Mouse (Mus musculus) lung, embryonic 14.5 days (tissue): ENCODE measurements around the gene Ctbp2. TPM values are rescaled to one million over a fixed set of nuclear protein-coding genes. Genes with fewer than 3 reads are reported as not detected.

Source experiments
- ATAC-seq: fragments of 200-750 bp; cut with Nextera tagmentation; 2 replicates; pipeline ENCODE4 v1.8.0; 2017; ENCODE audit warnings: mild to moderate bottlenecking, moderate TSS enrichment, moderate library complexity; ENCODE audit not compliant: insufficient read depth
- DNase-seq: peaks from one replicate; pipeline ENCODE4 v3.0.0-alpha.2; 2015
- H3K27ac ChIP-seq: fragments of 300-500 bp; sonication (generic); 2 replicates; pipeline ENCODE4 v1.5.1; 2014; ENCODE audit warnings: low read depth, mild to moderate bottlenecking, moderate library complexity
- H3K27me3 ChIP-seq: fragments of 300-500 bp; sonication (generic); 2 replicates; pipeline ENCODE4 v1.6.1; 2014; ENCODE audit warnings: low read length, control low read depth; ENCODE audit not compliant: insufficient read depth
- H3K36me3 ChIP-seq: fragments of 300-500 bp; sonication (generic); 2 replicates; pipeline ENCODE4 v1.6.1; 2014; ENCODE audit warnings: control low read depth; ENCODE audit not compliant: insufficient read depth
- H3K4me1 ChIP-seq: fragments of 300-500 bp; sonication (generic); 2 replicates; pipeline ENCODE4 v1.6.1; 2014; ENCODE audit warnings: antibody characterized with exemption, control low read depth; ENCODE audit not compliant: insufficient read depth
- H3K4me2 ChIP-seq: fragments of 300-500 bp; sonication (generic); 2 replicates; pipeline ENCODE4 v1.6.1; 2014; ENCODE audit warnings: mild to moderate bottlenecking
- H3K4me3 ChIP-seq: fragments of 300-500 bp; sonication (generic); 2 replicates; pipeline ENCODE4 v1.5.1; 2014; ENCODE audit warnings: low read depth, low read length
- H3K9ac ChIP-seq: fragments of 300-500 bp; sonication (generic); 2 replicates; pipeline ENCODE4 v1.6.1; 2014
- H3K9me3 ChIP-seq: fragments of 300-500 bp; sonication (generic); 2 replicates; pipeline ENCODE4 v1.6.1; 2016; ENCODE audit warnings: low read depth, low read length, control low read depth
- CTCF ChIP-seq: IDR thresholded peaks from 2 replicates; pipeline ENCODE4 v1.5.1; 2016; ENCODE audit warnings: antibody characterized with exemption, low read depth
- WGBS: fragments of 180-500 bp; shearing (Covaris S2); extraction: QIAGEN DNeasy Blood & Tissue Kit; methylation state at CpG from one replicate; pipeline ENCODE4 v1.1.7; 2014; 5-methylcytosine and 5-hydroxymethylcytosine counted together
- polyA plus RNA-seq: library from polyadenylated mRNA; unstranded; fragments of >200 nt; fragmentation: Nextera tagmentation; extraction: Ambion mirVana; gene quantifications from 2 replicates; pipeline ENCODE4 v1.2.1, GENCODE M21; 2014

The Ctbp2 gene
- polyA plus RNA-seq, 1 experiment from 2014 or later = 124 TPM

DNA sequence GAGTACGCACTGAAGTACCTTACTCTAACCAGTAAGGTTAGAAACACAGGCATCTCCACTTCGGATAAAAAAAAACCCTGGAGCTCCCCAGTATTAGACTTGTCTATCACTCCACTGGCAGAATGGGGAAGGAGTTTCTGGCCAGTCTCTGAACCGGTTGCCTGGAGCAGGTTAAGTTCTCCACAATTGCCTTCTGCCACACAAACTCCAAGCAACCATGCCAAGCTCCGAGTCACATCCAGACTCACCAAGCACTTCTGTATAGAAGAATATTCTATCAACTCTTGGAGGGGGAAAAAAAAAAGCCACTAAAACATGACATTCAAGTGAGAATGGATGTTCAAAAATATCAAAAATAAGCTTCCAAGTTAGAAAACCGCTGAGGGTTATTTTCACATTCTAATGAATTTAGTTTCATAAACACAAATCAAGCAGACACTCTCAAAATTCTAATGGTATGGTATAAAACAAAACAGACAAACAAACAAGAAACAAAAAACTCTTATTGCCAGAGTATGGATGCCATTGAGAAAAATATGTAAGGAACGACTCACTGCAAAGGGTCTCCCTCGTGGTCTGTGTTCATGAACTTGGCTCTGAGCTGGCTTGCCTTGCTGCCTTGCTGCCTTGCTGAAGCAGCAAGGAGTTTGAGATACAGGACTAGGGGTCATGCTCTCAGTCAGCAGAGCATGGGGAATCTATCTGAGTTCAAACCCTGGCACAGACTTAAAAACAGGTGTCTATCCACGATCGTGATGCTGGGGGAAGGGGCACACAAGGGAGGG is 29.3 kb downstream of the Ctbp2 start:
- H3K27ac ChIP-seq = no peak overlapping the region
- no peak for TF ChIP-seq CTCF
- DNase-seq (no peak), ATAC-seq (no peak)
- no peak overlapping the region for H3K4me3 ChIP-seq
- H3K27me3 ChIP-seq = no peaks in the 10 kb centered on the region
- H3K36me3 ChIP-seq = peaks cover 23% of the 10 kb centered on the region; the same call in 1 of the 2 replicates
- WGBS = 80% methylated on average over 9 of the region's 9 CpGs
- no peaks in the 10 kb centered on the region for H3K9me3 ChIP-seq
- H3K9ac ChIP-seq = no peak overlapping the region
- no peak overlapping the region for H3K4me2 ChIP-seq
- H3K4me1 ChIP-seq = peaks cover 9% of the 10 kb centered on the region; the same call in 1 of the 2 replicates

DNA sequence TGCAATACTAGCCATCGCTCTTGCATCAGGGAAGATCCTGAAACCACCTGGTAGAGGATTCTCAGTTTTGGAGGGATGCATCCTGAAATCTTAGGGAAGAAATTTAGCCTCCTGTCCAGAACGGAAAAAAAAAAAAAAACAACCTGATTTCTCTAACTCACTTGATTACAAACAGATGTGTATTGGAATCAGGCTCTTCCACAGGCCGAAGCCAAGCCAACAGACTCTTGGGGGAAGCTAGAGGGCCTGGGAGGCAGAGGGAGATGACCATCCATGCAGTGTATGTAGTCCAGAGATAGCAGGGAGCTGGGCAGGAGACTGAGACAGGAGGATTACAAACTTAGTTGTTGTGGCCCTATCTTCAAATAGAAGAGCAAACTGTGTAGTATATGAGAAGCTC is 30.0 kb downstream of the Ctbp2 start:
- ATAC-seq (no peak), DNase-seq (no peak)
- no peak overlapping the region for H3K27ac ChIP-seq
- no peak overlapping the region for H3K4me2 ChIP-seq
- no peaks in the 10 kb centered on the region for H3K9me3 ChIP-seq
- peaks cover 23% of the 10 kb centered on the region; the same call in 1 of the 2 replicates for H3K36me3 ChIP-seq
- H3K4me3 ChIP-seq = no peak overlapping the region
- H3K9ac ChIP-seq = no peak overlapping the region
- WGBS = 67% methylated on average over 3 of the region's 3 CpGs
- H3K27me3 ChIP-seq = no peaks in the 10 kb centered on the region
- no peak for TF ChIP-seq CTCF
- H3K4me1 ChIP-seq = peaks cover 9% of the 10 kb centered on the region; the same call in 1 of the 2 replicates

DNA sequence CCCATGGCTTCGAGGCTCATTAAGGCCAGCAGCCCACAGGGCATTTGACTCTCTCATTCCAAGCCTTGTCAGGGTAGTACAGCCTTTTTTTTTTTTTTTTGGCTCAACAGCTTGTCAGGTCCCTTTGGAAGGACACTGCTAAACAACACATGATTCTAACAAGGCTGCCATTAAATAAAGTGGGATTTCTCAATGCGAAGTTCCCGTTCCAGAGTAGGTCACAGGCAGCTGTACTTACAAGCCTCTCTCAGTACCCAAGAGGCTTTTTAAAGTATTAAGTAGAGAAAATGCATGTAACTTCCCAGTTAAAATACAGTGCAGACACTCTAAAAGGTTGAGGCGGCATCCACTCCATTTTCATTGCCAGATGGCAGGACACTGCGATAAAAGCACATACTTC is 30.4 kb downstream of the Ctbp2 start:
- H3K27ac ChIP-seq = no peak overlapping the region
- H3K9me3 ChIP-seq = no peaks in the 10 kb centered on the region
- no peak overlapping the region for H3K9ac ChIP-seq
- WGBS = 87% methylated on average over 5 of the region's 5 CpGs
- TF ChIP-seq CTCF = no peak
- H3K4me3 ChIP-seq = no peak overlapping the region
- H3K27me3 ChIP-seq = no peaks in the 10 kb centered on the region
- ATAC-seq (no peak), DNase-seq (no peak)
- H3K4me1 ChIP-seq = peaks cover 9% of the 10 kb centered on the region; the same call in 1 of the 2 replicates
- H3K4me2 ChIP-seq = no peak overlapping the region
- peaks cover 23% of the 10 kb centered on the region; the same call in 1 of the 2 replicates for H3K36me3 ChIP-seq

DNA sequence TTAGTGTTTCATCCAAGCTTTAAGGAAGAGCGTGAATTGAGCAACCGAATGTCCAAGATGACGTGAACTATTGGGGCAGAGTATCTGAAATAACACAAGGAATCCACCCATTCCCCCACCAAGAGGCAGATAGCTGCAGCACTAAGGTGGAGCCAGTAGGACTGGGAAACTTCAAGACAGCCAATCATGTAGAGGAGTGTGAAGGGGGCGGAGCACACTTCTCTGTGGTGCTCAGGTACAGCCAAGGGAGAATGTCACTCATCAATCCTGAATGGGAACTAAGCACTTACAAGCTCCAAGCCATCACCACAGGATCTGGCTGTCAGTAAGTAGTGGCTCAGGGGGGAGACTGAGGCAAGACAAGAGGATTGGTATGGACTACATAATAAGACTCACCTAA is 33.5 kb downstream of the Ctbp2 start:
- Histone ChIP-seq H3K27ac (no peak overlapping the region), H3K27me3 (no peaks in the 10 kb centered on the region), H3K36me3 (peaks cover 15% of the 10 kb centered on the region; the same call in 1 of the 2 replicates), H3K4me2 (no peak overlapping the region), H3K9ac (no peak overlapping the region), H3K9me3 (no peaks in the 10 kb centered on the region), H3K4me1 (peaks cover 16% of the 10 kb centered on the region), H3K4me3 (no peak overlapping the region)
- TF ChIP-seq CTCF = no peak
- 85% methylated on average over 4 of the region's 4 CpGs for WGBS
- DNase-seq = no peak
- ATAC-seq = no peak

DNA sequence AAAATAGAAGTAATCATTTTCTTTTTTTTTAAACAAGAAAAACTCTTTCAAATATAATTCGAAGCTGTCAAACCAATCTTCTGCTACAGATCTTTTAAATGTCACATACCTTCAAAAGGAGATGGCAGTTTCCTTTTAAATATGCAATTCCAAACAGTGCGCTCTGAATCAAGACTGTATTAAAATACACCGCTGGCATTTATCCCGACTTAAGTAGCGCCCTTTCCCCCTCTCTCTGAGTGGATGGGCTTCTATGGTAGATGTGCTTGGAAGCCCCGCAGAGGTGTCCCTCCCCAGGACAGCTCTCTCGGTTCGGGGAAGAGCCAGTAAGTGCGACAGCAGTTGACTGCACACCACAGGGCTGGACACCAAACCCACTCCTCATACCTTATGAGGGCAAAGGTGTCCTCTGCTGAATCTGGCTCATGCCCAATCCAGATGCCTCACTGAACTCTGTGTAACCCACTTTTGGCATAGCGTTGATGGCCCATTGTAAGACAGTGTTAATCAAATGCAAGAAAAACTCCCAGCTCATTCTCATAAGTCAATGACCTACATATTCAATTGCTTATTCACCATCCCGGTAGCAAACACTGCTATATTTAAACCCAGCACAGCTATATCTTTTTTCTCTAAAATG is 34.4 kb downstream of the Ctbp2 start:
- H3K9ac ChIP-seq = no peak overlapping the region
- H3K9me3 ChIP-seq = no peaks in the 10 kb centered on the region
- H3K4me3 ChIP-seq = no peak overlapping the region
- DNase-seq = peak; percentile 43
- H3K4me2 ChIP-seq = no peak overlapping the region
- peak overlapping the region; percentile 54; the same call in 1 of the 2 replicates for H3K27ac ChIP-seq
- H3K27me3 ChIP-seq = no peaks in the 10 kb centered on the region
- ATAC-seq = no peak
- H3K36me3 ChIP-seq = peaks cover 15% of the 10 kb centered on the region; the same call in 1 of the 2 replicates
- WGBS = 71% methylated on average over 11 of the region's 11 CpGs
- peaks cover 16% of the 10 kb centered on the region for H3K4me1 ChIP-seq
- no peak for TF ChIP-seq CTCF

DNA sequence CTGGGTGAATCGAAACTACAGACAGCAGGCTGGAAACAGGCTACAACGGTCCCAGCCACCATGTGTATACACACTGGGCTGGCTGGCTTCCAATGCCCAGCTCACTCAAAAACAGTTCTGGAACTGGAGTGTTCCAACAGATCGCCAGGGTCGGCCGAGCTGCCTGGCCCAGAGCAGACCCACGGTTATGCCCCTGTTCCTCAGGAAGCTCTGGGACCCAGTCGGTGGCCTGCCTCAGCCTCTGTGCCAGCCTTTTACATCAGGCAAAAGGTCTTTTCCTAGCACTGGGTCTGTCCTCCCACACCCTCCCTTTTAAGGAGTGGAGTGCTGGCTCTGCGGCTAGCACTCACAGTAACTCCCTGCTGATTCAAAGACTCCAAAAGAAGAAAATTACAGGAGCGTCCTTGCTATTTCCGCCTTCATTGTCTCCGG is 35.3 kb downstream of the Ctbp2 start:
- peaks cover 16% of the 10 kb centered on the region for H3K4me1 ChIP-seq
- ATAC-seq (peak; percentile 84), DNase-seq (peak; percentile 93)
- H3K27me3 ChIP-seq = no peaks in the 10 kb centered on the region
- H3K9me3 ChIP-seq = no peaks in the 10 kb centered on the region
- TF ChIP-seq CTCF = no peak
- peaks cover 15% of the 10 kb centered on the region; the same call in 1 of the 2 replicates for H3K36me3 ChIP-seq
- whole genome bisulfite sequencing = 29% methylated on average over 11 of the region's 11 CpGs
- peak overlapping the region; percentile 78 for H3K27ac ChIP-seq
- H3K9ac ChIP-seq = no peak overlapping the region
- peak overlapping the region; percentile 40 for H3K4me2 ChIP-seq
- no peak overlapping the region for H3K4me3 ChIP-seq

DNA sequence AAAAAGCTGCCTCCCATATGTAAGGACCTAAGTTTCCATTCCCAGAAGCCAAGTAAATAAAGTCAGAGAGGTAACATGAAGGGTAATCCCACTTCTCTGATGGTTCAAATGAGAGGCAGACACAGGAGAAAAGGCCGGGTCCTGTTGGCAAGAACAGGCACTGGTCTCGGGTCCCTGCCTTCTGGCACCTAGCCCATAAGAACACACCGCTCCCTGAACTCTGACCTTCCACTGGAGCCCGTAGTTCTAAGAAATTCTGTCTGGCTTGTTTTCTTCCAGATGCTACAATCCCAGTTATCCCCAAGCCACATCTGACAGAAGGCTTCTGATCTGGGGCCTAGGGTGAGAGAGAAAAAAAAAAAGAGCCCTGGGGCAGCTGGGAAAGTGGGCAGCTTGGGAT is 35.7 kb downstream of the Ctbp2 start:
- Histone ChIP-seq H3K36me3 (peaks cover 15% of the 10 kb centered on the region; the same call in 1 of the 2 replicates), H3K9me3 (no peaks in the 10 kb centered on the region), H3K4me2 (peak overlapping the region; percentile 40), H3K4me3 (no peak overlapping the region), H3K27ac (peak overlapping the region; percentile 78; the same call in 1 of the 2 replicates), H3K4me1 (peaks cover 16% of the 10 kb centered on the region), H3K27me3 (no peaks in the 10 kb centered on the region), H3K9ac (no peak overlapping the region)
- TF ChIP-seq CTCF = no peak
- no peak for ATAC-seq
- no peak for DNase-seq
- 42% methylated on average over 4 of the region's 4 CpGs for whole genome bisulfite sequencing
